Mouse (Mus musculus) frontal cortex, postnatal 36 days (tissue): Measurements from ENCODE around the gene Olfr157.
"Not testable (repeated sequence)": the region's sequence is repeated elsewhere in the genome, so short reads cannot be mapped to it uniquely, and the experiment has no call there.

Source experiments
- DNase-seq, 2 experiments: peaks; one replicate each; pipeline ENCODE4 v3.0.0; 2022; ENCODE audit warnings: low spot score in 2 of 2

Olfr157 gene

DNA sequence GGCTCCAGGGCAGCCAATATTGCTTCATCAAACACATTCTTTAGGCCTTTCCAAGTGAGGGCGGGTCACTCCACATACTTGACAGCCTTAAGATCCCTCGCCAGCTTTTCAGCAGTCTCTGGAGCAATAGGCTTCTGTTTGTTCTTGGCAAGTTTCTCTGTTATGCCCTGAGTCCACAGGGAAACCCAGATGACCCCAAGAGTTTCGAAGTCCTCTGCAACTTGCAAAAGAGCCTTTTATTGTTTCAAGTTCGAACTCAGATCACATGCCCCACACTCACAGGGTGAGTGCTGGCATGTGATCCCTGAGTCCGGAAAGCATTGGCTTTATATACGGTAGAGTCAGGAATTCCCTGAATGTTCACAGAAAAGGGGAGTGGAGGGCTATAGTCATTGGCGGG, 41.1 kb downstream of the Olfr157 start:
- DNase-seq = no peak

DNA sequence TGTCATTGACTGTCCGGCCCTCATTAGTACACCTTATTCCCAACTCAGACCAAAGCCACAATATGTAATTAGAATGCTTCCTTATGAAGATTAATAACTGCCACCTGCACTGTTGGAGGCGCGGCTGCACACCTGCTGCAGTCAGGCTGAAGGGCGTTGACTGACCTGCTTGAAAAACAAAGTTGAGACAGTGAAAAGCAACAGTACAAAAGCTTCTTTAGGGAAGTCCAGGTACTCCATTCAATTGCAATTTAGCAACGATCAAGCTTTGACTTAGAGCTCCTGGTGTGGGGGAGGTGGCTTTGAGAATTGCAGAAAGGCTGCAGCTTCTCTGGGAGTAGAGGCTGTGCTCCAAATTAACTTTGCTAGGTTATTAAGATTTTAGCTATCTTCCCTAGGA, 44.2 kb downstream of the Olfr157 start:
- not testable (repeated sequence) for DNase-seq

DNA sequence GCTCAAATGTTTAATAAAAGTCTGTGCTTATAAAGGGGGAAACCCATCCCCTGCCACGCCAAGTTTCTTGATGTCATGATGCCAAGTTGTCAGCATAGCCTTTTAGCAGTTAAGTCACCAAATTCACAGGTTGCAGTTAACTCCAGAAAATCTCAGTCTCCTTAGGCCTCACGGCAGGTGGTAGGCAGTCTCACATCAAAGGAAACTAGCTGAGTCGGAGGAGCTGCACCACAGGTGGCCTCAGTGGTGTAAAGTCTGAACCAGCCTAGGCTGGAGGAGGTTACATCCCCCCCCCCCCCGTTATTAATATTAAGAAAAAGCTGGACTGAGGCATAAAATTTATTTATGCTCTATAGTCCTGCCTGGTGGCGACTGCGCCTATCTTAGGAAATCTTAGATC, 44.7 kb downstream of the Olfr157 start:
- DNase-seq = no peak
